Mouse (Mus musculus) layer of hippocampus, postnatal 10 days (tissue): Measurements from ENCODE around the gene Cep170. TPM values are rescaled to one million over a fixed set of nuclear protein-coding genes. Genes with fewer than 3 reads are reported as not detected.

ENCODE experiments used
- DNase-seq, 2 experiments: peaks; one replicate each; pipeline ENCODE4 v3.0.0; 2021; ENCODE audit warnings: low spot score in 2 of 2
- total RNA-seq, 2 experiments: library from RNA; stranded (reverse); gene quantifications; 2 replicates each; pipeline ENCODE4 v1.2.3; 2021

Cep170 gene
- total RNA-seq, 2 experiments from 2014 or later: 152 to 164 TPM

DNA sequence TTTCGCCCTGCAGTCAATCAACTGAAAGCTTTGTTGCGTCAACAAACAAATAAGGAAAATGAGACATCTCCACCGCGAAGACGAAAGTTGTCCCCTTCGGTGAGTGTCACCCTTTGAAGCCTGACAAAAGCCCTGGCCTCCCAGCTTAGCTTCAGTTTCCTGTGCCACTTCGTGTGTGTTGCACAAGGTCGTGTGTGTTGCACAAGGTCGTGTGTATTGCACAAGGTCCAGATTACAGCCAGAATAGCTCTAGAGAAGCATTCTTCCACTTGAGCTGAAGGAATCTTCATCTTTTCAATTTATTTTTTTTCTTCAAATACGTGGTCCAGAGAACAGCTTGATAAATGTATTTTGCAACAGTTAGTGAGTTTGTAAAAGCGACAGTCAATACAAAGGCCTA lies 12.3 kb upstream of the Cep170 start:
- no peak for DNase-seq

GRCm38 (mm10) chr1:176825084-176825483 lies 11.2 kb upstream of the Cep170 start:
- no peak for DNase-seq

DNA sequence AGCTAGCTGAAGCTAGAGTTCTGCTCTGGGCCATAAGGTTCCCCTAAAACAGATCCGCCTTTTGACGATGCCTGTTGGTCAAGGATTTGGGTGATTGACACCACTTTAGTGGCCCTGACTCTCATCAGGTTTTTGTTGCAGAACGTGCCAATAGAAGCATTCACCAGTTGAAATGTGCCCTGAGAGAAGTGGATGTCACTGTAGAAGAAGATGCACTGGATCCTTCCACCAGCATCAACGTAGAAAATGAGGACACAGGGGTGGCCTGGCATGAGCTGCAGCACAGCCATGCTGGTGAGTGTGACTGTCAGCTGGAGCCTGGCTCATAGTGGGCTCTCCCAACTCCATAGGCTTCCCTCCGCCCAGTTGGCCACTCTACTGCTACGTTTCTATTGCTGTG lies 10.7 kb upstream of the Cep170 start:
- no peak for DNase-seq

DNA sequence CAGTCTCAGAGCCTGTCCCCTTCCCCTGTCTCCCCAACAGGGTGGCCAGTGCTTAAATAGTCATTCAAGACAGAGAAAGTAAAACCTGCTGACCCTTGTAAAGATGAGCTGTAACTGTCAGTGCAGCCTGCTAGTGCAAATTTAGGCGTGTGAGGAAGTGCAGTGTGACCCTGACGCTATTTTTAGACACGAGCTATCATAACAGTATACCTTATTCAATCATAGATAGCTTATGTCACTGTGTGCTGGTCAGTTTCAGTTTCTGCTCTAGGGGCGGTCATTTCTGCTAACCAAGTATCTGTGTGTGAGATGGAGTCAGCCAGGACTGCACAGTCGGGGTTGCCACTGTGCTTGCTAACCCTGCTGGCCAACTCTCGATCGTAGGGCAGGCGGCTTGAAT lies 10.0 kb upstream of the Cep170 start:
- no peak for DNase-seq

DNA sequence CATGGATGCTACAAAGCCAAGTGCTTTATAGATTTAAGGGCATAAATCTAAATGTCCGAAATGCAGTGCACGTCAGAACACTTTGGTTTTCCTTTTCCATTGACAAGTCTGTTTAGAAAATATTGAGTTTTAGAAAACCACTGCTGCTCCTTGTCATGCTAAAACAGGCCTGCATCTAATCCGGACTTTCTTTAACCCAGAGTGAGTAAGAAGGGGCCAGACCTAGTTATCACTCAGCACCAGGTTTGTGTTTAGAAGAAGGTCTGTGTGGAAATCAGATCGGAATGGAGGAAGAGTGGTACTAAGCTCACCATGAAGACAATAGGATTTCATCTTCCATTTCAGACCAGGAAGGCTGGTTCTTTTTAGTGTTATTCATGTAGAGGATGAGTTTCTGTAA lies 9.1 kb upstream of the Cep170 start:
- DNase-seq: no peak

DNA sequence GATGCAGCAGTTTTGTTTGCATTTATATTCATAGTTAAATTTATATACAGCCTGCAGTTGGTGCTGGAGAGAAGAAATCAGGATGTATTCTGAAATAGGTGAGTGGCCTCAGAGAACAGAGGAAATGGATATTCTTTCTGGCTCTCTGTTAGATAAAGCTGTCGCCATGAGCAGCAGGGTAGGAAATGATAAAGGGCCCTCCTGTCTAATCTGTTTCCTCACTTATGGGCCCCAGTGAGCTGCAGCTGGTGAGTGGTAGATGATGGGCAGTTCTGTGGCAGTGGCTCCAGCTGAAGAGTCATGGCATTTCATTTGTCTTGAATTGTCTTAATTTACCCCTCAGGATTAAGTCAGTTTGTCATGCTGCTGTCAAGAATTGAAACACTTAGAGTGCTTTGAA lies 8.1 kb upstream of the Cep170 start:
- DNase-seq: no peak

DNA sequence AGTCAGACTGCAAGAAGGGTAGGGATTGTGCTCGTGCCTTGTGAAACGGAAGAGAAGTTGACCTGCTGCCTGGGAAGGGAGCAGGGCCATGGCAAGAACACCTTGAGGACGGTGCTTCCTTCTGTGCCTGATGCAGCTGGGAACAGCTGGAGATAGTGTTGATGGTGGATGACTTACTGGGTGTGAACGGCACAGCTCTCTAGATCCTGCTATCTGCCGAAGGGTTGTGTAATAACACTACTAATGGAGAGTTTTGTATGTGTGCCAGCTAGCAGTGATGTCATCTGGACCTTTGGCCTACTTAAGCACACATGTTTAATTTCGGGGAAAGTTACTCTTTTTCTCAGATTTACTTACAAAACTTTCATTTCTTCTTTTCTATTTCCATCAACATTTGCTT lies 4.9 kb upstream of the Cep170 start:
- DNase-seq: no peak

DNA sequence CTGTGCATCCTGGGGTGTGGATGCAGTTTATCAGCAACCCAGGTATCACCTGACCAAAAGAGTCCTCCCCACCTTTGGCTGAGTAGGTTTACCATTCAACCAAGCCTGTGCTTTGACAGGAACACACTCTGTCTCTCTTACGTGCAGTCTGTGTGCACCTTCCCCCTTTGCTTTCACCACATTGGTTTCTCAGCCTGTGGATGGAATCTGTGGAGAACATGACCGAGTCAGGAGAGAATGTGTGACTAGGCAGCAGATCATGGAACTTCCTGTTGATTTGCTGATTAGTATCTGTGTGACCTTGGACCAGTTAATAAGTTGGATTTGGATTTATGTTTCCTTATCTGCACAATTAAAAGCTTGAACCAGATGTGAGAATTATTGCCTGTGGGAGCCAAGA lies 4.3 kb upstream of the Cep170 start:
- DNase-seq: no peak

DNA sequence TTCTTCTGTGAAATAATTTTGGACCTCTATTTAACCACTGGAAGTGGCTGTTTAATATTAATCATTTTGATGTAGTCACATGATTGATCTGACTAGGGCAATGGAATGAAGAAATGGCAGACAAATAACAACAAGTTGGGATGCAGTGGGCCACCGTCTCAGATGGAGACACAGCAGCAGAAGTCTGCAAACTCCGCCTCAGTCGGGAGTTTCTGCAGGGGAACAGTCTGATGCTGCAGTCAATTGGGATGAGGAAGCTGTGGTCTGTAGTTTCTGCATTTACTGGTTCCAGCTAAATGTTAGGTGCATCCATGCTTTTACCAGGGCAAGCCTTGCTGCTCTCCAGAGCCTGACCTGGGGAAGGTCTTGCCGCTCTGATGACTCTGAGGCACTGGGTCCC lies 2.9 kb upstream of the Cep170 start:
- DNase-seq: no peak

DNA sequence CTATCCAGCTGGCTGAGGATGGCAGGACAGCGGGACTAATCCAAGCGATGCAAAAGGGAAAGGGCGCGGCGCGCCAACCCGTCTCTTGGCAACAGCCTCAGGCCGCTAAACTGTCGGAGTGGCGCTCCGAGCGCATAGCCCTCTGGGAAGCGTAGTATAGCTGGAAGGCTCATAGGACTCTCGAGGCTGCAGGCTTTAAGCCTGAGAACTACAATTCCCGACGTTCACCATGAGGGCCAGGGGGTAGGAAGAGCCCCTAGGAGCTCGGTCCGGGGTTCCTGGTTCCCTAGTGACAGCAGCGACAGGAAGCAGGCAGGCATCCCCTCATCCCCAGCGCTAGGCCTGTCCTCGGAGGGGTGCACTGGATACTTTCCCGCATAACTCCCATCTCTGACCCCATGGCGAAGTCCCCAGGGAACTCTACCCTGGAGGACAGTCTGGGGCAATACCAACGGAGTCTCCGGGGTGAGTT lies 760 bp upstream of the Cep170 start, which contains the start of gene Sdccag8:
TSS of gene Sdccag8 (plus strand) at position 70 of the 472 bp plus-strand sequence.
- DNase-seq: peak; percentile 92 to 93

GRCm38 (mm10) chr1:176813292-176814035 lies 403 bp downstream of the Cep170 start:
- peak; percentile 73 to 78 for DNase-seq

GRCm38 (mm10) chr1:176812491-176813291 lies 1.2 kb downstream of the Cep170 start:
- no peak for DNase-seq

- no peak for DNase-seq
These were observed 2.0 kb downstream of the Cep170 start for GRCm38 (mm10) chr1:176811892-176812291.

DNA sequence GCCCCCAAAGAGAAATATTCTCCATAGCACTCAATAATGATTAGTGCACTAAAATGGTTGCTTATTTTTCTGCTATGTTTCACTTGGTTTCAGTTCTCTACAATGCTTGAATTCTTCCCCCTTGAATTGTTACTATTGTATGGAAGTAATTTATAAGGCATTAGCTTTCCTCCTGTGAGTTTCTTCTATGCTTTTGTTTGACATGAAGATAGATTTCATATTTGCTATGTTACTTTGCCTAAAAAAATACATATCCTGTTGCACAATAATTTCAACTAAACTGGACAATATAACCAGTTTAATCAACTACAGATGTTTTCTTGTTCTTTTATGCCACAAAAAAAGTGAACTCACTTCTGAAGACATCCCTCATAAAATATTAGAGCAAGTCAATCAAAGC lies 3.7 kb downstream of the Cep170 start:
- DNase-seq: no peak

- DNase-seq: peak in 1 of 2 experiments; percentile 20
These were observed 13.0 kb downstream of the Cep170 start for GRCm38 (mm10) chr1:176800728-176801365.

GRCm38 (mm10) chr1:176798673-176799072 lies 15.2 kb downstream of the Cep170 start:
- no peak for DNase-seq

DNA sequence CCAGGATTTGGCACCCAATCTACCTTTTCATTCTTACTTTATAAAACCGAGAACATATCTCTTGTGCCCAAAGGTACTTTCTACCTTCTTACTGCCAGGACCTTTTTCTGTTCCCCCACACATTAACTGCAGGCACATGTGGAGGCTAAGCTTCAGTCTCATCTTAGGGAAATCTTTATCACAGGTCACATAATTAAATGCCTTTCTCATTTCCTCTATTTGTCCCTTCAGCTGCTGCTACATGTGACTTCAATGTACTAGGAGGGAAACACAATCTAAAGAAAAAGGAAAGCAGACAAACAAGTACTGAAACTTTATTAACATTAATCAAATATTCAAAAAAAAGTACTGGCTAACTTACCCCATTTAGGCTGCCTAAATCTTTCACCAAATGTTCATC lies 21.7 kb downstream of the Cep170 start:
- DNase-seq: no peak

GRCm38 (mm10) chr1:176789326-176789725 lies 24.5 kb downstream of the Cep170 start:
- no peak for DNase-seq

DNA sequence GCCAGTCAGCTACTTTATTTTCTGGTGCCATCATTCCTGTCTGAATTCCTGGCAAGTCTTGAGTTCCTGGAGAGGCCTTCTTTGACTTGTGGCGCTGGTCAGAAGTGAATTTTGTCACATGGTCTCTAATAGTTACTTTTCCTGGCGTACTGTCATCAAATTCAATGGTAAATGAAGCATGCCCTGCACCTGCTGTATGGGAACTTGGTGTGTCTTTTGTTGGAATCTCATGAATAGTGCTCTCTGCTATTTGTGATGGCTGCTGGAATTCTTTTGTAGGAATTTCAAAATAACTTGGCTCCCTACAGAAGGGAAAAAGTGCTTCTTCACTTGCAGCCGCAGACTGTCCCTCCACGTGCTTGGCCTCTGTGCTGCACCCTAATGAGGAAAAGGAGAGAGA lies 39.3 kb downstream of the Cep170 start:
- no peak for DNase-seq

- no peak for DNase-seq
These were observed 51.6 kb downstream of the Cep170 start for GRCm38 (mm10) chr1:176762295-176762694.

GRCm38 (mm10) chr1:176760673-176761072 lies 53.2 kb downstream of the Cep170 start:
- no peak for DNase-seq

DNA sequence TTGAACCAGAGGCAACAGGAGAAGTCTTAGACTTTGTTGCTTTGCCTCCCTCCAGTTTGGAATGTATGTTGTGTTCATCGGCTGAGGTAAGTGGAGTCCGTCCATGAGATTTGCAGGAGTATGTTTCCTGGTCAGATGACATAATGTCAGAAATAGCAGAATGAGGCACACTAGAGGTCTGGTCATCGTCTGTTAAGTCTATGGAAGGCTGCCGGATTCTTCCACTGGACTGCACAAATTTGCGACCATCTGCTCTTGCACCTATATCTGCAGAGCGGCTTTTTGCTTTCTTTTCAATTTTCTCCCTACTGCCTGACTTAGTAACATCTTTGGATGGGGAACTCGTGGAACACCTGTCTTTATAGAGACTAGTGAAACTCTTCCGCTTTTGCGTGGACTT lies 58.3 kb downstream of the Cep170 start:
- no peak for DNase-seq
